Mouse (Mus musculus): ENCODE measurements around the gene Gars.

DNA sequence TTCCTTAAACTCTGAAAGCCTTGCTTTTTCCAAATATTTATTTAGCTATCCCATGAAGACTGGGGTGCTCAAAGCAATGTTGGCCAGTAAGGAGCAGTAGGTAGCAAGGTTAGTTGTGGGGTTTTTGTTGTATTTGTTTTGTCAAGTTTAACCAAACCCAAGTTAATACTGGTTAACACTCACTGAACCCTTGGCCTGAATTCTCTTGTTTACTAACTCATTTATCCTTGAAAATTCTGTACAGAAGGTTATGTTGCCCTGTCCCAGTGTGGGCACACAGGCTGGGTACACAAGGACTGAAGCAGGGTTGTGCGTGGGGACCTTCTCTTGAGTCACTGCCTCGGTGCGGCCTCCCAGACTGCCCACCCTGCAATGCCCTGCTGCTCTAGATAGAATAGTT is 41.4 kb upstream of the Gars start:
- TF ChIP-seq POLR2A (IDR thresholded peaks at IDR 0.05; ENCODE audit: insufficient read length, low read depth), result no peak
- no peak for TF ChIP-seq POLR2AphosphoS2 (IDR thresholded peaks at IDR 0.05; ENCODE audit: insufficient read length, low read depth)
- no peak for TF ChIP-seq E2F4 (IDR thresholded peaks at IDR 0.05; ENCODE audit: insufficient read depth)
- TF ChIP-seq USF1 (IDR thresholded peaks at IDR 0.05; ENCODE audit: low read depth), result no peak
- TF ChIP-seq MYOG (IDR thresholded peaks at IDR 0.05; ENCODE audit: control insufficient read depth in 1 of 3, insufficient read depth in 1 of 3, insufficient read length in 2 of 3, low read depth in 2 of 3), result no peak
- no peak for TF ChIP-seq MAX (IDR thresholded peaks at IDR 0.05; ENCODE audit: low read depth)
- no peak for TF ChIP-seq TCF12 (IDR thresholded peaks at IDR 0.05; ENCODE audit: insufficient read depth, poor library complexity, severe bottlenecking)
- no peak for TF ChIP-seq MYOD1 (IDR thresholded peaks at IDR 0.05; ENCODE audit: control insufficient read depth in 1 of 3, insufficient read length in 2 of 3, low read depth in 2 of 3)
- TF ChIP-seq SRF (IDR thresholded peaks at IDR 0.05; ENCODE audit: control insufficient read depth, insufficient read length, low read depth), result no peak
- TF ChIP-seq CEBPB (IDR thresholded peaks at IDR 0.05; ENCODE audit: insufficient read depth, poor library complexity, severe bottlenecking), result no peak
- no peak for TF ChIP-seq REST (IDR thresholded peaks at IDR 0.05; ENCODE audit: insufficient read depth, insufficient read length)
- TF ChIP-seq TCF3 (IDR thresholded peaks at IDR 0.05; ENCODE audit: insufficient read length, low read depth), result no peak
